Mouse (Mus musculus): ENCODE results near the gene 4930470P17Rik. TPM values are rescaled to one million over a fixed set of nuclear protein-coding genes. Genes with fewer than 3 reads are reported as not detected.
A peak's percentile ranks its signal among the peaks of the same experiment; 100 is the strongest.
"Not testable (repeated sequence)": the region's sequence is repeated elsewhere in the genome, so short reads cannot be mapped to it uniquely, and the experiment has no call there.

Gene 4930470P17Rik
- total RNA-seq (2015; ENCODE audit: low replicate concordance) (not detected in 2 replicates), total RNA-seq (2017; ENCODE audit: low replicate concordance) (not detected in 2 replicates)

DNA sequence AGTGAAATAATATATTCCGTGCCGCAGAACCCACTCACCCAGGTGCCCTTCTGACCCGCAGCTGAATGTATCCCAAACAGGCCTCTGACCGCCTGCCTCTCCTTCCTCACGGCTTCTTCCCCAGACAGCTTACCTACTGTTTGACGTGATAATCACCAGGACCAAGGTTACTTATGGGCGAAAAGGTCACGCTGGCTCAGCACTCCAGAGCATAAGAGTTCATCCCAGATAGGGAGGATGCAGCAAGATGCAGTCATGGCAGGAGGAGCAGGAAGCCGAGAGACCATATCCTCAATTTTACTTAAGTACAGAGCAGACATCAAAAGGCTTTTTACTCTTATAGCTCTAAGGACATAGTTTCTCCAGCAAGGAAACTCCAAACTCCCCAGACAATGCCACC, at the start of gene 4930470P17Rik:
4930470P17Rik (minus strand) TSS at position 101 of the 400 bp plus-strand sequence.
- ATAC-seq (replicated peaks; ENCODE audit: low FRiP score, poor library complexity, severe bottlenecking): no peak

GRCm38 (mm10) chr2:170651483-170651882, 49.7 kb upstream of the 4930470P17Rik start:
- ATAC-seq (replicated peaks; ENCODE audit: low FRiP score, poor library complexity, severe bottlenecking): no peak

DNA sequence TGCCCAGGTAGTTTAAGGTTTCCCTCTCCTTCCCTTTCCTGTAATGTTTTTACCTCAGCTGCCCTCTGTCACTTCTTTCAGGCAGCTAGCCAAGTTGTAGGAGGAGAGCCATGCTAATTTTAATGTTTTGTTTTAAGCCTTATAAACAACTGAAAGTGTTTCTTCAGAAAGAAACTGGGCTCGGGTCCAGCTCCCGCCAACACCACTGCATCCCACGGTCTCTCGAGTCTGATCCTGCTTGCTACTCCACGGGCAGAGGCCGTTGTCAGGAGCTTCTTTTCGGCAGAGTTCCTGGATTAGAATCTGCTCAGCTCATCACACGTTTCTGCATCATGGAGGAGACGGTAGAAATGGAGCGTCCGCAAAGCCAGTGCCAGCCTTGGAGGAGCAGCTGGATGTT, 46.7 kb upstream of the 4930470P17Rik start:
- no peak for ATAC-seq (replicated peaks; ENCODE audit: low FRiP score, poor library complexity, severe bottlenecking)

- no peak for ATAC-seq (replicated peaks; ENCODE audit: low FRiP score, poor library complexity, severe bottlenecking)
Measured at GRCm38 (mm10) chr2:170646201-170646600, 44.4 kb upstream of the 4930470P17Rik start.

DNA sequence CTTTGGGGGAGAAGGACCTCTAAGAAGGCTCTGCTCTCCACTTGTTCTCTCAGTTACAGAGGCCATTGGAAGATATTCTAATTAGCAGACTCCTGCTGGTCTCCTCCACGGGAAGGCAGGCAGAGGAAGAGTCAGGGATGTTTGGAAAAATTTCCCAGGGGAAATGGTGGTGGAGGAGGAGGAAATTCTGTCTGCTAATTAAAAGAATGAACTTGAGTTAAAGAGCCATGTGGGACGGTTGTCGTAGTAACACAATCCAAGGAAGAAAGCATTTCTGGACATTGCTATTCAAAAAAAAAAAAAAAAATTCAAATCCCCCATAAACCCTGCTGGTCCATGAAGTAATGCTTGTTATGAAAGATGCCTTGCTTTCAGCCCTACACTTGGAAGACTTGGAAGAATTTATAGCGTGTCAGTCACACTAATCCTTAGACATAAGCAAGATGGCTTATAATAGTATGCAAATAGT, 40.6 kb upstream of the 4930470P17Rik start:
- ATAC-seq (replicated peaks; ENCODE audit: low FRiP score, poor library complexity, severe bottlenecking): no peak

GRCm38 (mm10) chr2:170640281-170640680, 38.5 kb upstream of the 4930470P17Rik start:
- no peak for ATAC-seq (replicated peaks; ENCODE audit: low FRiP score, poor library complexity, severe bottlenecking)

GRCm38 (mm10) chr2:170638746-170639145, 36.9 kb upstream of the 4930470P17Rik start:
- no peak for ATAC-seq (replicated peaks; ENCODE audit: low FRiP score, poor library complexity, severe bottlenecking)

DNA sequence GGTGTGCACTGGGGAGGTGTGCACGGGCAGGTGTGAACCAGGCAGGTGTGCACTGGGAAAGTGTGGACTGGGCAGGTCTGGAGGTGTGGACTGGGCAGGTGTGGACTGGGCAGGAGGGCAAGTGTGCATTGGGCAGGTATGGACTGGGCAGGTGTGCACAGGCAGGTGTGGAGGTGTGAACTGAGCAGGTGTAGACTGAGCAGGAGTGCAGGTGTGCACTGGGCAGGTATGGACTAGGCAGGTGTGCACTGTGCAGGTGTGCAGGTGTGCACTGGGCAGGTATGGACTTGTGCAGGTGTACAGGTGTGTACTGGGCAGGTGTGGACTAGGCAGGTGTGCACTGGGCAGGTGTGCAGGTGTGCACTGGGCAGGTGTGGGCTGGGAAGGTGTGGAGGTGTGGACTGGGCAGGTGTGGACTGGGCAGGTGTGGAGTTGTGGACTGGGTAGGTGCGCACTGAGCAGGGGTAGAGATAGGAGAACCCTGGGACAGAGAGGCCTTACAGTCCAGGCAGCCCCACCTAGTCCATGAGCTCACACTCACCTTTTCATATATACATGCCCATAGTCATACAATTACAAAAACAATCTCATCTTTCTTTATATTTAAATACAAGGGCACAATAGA, 31.3 kb upstream of the 4930470P17Rik start:
- peak; percentile 30; the same call in 1 of the 2 replicates for ATAC-seq (replicated peaks; ENCODE audit: low FRiP score, poor library complexity, severe bottlenecking)

DNA sequence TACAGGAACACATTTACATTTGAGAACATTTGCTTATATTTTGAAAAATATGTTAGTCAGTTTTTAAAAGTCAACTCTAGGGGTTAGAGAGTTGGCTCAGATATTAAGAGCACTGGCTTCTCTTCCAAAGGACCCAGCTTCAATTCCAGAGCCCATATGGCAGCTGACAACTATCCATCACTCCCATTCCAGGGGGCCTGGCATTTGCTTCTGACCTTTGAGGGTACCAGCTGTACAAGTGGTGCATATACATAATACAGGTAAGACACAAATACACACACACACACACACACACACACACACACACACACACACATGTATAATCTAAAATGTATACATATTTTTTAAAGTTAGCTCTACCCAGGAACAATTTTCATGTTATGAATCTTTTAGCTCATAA, 30.6 kb upstream of the 4930470P17Rik start:
- ATAC-seq (replicated peaks; ENCODE audit: low FRiP score, poor library complexity, severe bottlenecking): no peak

DNA sequence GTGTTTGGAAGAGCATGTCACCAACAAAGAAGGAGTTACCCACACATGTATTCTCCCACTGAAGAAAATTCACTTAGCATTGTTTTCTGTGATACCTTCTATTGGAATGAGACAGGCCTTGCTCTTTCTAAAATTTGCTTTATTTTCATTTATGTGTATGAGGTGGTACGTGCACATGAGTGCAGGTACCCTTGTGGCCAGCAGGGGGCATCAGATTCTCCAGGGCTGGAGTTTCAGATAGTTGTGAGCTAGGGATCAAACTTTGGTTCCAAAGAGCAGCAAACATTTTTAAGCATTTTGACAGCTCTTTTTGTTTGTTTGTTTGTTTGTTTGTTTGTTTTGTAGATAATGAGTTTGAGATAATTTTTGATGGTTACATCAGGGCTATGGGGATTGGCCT, 29.6 kb upstream of the 4930470P17Rik start:
- ATAC-seq (replicated peaks; ENCODE audit: low FRiP score, poor library complexity, severe bottlenecking): no peak

- ATAC-seq (replicated peaks; ENCODE audit: low FRiP score, poor library complexity, severe bottlenecking): no peak
Measured at GRCm38 (mm10) chr2:170630553-170630952, 28.7 kb upstream of the 4930470P17Rik start.

- ATAC-seq (replicated peaks; ENCODE audit: low FRiP score, poor library complexity, severe bottlenecking): not testable (repeated sequence)
Measured at GRCm38 (mm10) chr2:170627991-170628390, 26.2 kb upstream of the 4930470P17Rik start.

DNA sequence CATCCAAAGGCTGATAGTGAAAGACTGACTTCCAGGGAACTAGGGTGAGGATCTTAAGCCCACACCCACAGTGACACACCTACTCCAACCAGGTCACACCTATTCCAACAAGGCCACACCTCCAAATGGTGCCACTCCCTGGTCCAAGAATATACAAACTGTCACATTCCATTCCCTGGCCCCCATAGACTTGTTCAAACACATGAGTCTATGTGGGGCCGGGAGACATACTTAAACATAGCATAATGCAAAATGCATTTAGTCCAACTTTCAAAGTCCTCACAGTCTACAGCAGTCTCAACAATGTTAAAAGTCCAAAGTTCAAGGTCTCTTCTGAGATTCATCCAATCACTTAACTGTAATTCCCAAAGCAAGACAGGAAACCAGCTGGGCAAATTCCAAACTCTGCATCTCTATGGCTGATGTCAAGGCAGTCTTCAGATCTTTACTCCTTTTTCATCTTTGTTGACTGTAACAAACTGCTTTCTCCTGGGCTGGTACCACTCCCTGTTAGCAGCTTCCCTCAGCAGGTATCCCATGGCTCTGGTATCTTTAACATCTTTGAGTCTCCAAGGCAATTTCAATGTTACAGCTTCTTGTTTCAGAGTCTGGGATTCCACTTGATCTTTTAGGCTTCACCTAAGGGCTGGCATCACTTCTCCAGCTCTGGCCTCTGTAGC, 22.5 kb upstream of the 4930470P17Rik start:
- ATAC-seq (replicated peaks; ENCODE audit: low FRiP score, poor library complexity, severe bottlenecking): not testable (repeated sequence)

DNA sequence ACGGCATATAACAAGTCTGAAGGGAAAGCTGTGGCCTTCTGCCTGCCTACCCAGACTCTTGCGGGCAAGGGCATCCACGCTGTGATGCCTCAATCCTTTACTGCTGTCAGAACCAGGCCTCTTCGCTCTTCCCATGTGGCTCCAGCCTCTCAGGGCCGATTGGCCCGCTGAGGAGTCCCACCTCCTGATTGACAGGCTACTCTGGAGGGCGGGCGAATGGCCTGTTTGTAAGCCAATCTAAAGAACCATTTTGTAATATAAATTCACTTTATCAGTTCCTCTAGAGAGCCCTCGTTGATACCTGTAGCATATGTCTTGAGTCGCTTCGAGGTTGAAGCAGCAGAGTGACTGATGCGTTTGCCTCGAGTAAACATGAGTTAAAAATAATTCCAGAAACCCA, 21.2 kb upstream of the 4930470P17Rik start:
- ATAC-seq (replicated peaks; ENCODE audit: low FRiP score, poor library complexity, severe bottlenecking): no peak

- ATAC-seq (replicated peaks; ENCODE audit: low FRiP score, poor library complexity, severe bottlenecking): no peak
Measured at GRCm38 (mm10) chr2:170618862-170619492, 17.2 kb upstream of the 4930470P17Rik start.

DNA sequence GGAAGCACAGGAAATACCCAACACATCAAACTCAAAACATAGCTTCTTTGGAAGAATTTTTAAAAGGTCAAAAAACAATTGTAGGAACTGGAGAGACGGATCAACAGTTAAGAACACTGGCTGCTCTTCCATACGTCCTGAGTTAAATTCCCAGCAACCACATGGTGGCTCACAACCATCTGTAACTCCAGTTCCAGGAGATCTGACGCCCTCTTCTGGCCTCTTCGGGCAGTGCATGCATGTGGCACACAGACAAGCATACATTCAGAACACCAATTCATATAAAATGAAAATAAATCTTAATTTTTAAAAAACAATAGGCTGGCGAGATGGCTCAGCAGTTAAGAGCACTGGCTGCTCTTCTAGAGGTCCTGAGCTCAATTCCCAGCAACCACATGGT, 10.0 kb upstream of the 4930470P17Rik start:
- ATAC-seq (replicated peaks; ENCODE audit: low FRiP score, poor library complexity, severe bottlenecking): not testable (repeated sequence)

DNA sequence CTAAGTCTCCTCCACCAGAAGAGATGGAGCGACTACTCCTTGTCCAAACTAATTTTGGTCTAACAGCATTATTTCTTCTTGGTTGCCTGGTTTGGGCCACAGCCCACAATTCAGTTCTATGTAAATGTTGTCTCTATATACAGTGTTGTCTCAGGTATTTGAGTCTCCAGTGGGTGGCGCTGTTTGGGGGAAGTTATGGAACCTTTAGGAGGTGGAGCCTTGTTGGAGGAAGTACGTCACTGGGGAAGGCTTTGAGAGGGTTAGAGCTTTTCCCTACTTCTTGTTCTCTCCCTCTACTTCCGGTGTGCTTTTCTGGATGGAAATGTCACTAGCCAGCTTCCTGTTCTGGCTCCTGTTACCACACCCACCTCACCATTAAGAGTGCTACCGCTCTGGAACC, 646 bp downstream of the 4930470P17Rik start:
- no peak for ATAC-seq (replicated peaks; ENCODE audit: low FRiP score, poor library complexity, severe bottlenecking)

DNA sequence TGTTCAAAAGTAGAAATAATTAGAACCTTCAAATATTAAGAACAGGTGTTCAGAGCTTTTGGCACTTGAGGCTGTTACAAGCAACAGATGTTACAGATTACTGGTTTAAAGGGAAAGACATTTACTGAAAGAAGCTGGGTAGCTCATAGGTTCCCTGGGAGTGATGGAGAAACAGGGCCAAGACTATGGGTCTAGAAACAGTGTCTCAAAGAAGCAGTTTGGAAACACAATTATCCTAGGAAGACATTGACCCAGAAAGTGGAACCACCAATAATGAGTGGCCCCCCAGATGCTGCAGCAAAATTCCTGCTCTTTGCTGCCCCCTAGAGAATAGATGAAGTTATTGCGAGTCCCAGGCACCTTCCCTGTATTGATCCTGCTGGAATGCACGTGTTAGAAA, 4.2 kb downstream of the 4930470P17Rik start:
- ATAC-seq (replicated peaks; ENCODE audit: low FRiP score, poor library complexity, severe bottlenecking): no peak

- ATAC-seq (replicated peaks; ENCODE audit: low FRiP score, poor library complexity, severe bottlenecking): no peak
Measured at GRCm38 (mm10) chr2:170596726-170597125, 5.1 kb downstream of the 4930470P17Rik start.

GRCm38 (mm10) chr2:170592161-170592560, 9.7 kb downstream of the 4930470P17Rik start:
- ATAC-seq (replicated peaks; ENCODE audit: low FRiP score, poor library complexity, severe bottlenecking): no peak

DNA sequence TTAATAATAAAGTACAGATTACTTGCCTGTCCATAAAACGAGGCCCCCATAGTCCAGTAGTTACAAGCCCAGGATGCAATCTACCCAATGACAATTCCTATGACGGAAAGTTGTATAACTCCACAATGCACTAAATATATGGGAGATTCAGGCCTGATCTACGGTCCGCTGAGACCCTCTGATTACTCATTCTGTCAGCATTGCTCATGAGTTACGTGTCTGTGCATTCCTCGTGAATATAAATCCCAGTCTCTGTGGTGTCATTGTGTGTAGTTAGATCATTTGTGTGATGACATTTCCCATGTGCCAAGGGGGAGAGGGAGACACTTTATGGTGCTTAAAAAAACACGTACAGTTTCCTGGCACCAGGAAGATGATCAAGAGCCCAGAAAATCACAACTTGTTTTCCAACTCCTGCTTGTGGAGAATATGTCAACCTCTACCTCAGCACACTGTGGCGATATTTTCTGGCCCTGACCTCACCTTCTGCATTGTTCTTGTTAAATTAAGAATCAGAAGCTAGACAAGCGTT, 13.4 kb downstream of the 4930470P17Rik start:
- ATAC-seq (replicated peaks; ENCODE audit: low FRiP score, poor library complexity, severe bottlenecking): no peak

Measured in erythroid progenitor cell, adult 5-6 weeks (primary cell).